Mouse (Mus musculus) small intestine, adult 2 months (tissue): ENCODE results near the gene Gm27027. TPM values are rescaled to one million over a fixed set of nuclear protein-coding genes. Genes with fewer than 3 reads are reported as not detected.

ENCODE experiments used
- H3K27ac ChIP-seq: fragments of 200-500 bp; 2 replicates; pipeline ENCODE4 v1.5.1; 2012; ENCODE audit warnings: low read depth, low read length, control low read depth, inconsistent platforms; ENCODE audit not compliant: insufficient read depth
- H3K27me3 ChIP-seq: fragments of 200-500 bp; 2 replicates; pipeline ENCODE4 v1.6.1; 2012; ENCODE audit warnings: mild to moderate bottlenecking, moderate library complexity, low read length, inconsistent platforms; ENCODE audit not compliant: control insufficient read depth, insufficient read depth
- H3K36me3 ChIP-seq: fragments of 200-500 bp; 2 replicates; pipeline ENCODE4 v1.6.1; 2012; ENCODE audit warnings: mild to moderate bottlenecking, low read length, control low read depth, inconsistent platforms; ENCODE audit not compliant: control insufficient read depth, insufficient read depth
- H3K4me1 ChIP-seq: fragments of 200-500 bp; 2 replicates; pipeline ENCODE4 v1.6.1; 2012; ENCODE audit warnings: low read length, inconsistent platforms, mixed read lengths; ENCODE audit not compliant: control insufficient read depth, insufficient read depth, insufficient read length
- H3K4me3 ChIP-seq: fragments of 200-500 bp; 2 replicates; pipeline ENCODE4 v1.5.1; 2012; ENCODE audit warnings: low read depth, mild to moderate bottlenecking, control low read depth, inconsistent platforms, low read length, moderate library complexity
- CTCF ChIP-seq: fragments of 200-500 bp; IDR thresholded peaks from 2 replicates; pipeline ENCODE4 v1.5.1; 2012; ENCODE audit warnings: low read depth, mild to moderate bottlenecking, control low read depth, inconsistent platforms, low read length, moderate library complexity, mixed read lengths; ENCODE audit not compliant: insufficient replicate concordance, insufficient read length; ENCODE audit errors: extremely low read depth
- POLR2A ChIP-seq: fragments of 200-500 bp; IDR thresholded peaks from 2 replicates; pipeline ENCODE4 v1.6.1; 2012; ENCODE audit warnings: low read depth, mild to moderate bottlenecking, control low read depth, inconsistent platforms, low read length, moderate library complexity
- WGBS: fragments of 180-500 bp; shearing (Covaris S2); methylation state at CpG from one replicate; pipeline ENCODE4 v1.1.7; 2018; 5-methylcytosine and 5-hydroxymethylcytosine counted together
- polyA plus RNA-seq: library from polyadenylated mRNA; depleted of rRNA; stranded (reverse); fragments of >200 nt; gene quantifications from 2 replicates; pipeline ENCODE4 v1.2.3, GENCODE M21; 2012; rRNA removed

Gene Gm27027
- polyA plus RNA-seq, 1 experiment = 1.2 TPM

- Histone ChIP-seq H3K36me3 (no peaks in the 10 kb centered on the region), H3K4me1 (no peaks in the 10 kb centered on the region), H3K4me3 (no peak overlapping the region), H3K27ac (no peak overlapping the region), H3K27me3 (no peaks in the 10 kb centered on the region)
- WGBS = 56% methylated on average over 13 of the region's 13 CpGs
- no peak for TF ChIP-seq CTCF
- TF ChIP-seq POLR2A = no peak
Observed at GRCm38 (mm10) chr2:93927701-93928437, 68.3 kb downstream of the Gm27027 start.

DNA sequence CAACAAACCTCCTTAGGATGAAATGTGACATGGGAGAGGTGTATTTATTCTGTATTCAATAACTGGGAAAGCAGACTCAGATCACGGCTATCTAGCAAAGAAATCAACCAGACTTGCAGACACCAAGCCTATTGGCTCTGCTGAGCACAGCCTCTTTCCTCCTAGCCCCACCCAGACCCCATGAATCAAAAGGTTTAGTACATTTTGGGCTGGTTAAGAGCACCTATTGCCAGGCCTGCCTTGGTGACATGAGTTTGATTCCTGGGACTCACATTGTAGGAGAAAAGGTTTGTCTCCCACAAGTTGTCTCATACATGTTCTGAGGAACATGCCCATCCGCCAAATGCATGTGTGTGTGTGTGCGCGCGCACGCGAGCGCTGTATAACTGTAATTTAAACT, 70.0 kb downstream of the Gm27027 start:
- no peaks in the 10 kb centered on the region for H3K27me3 ChIP-seq
- no peak for TF ChIP-seq CTCF
- no peak for TF ChIP-seq POLR2A
- no peak overlapping the region for H3K27ac ChIP-seq
- no peaks in the 10 kb centered on the region for H3K36me3 ChIP-seq
- no peak overlapping the region for H3K4me3 ChIP-seq
- WGBS = 93% methylated on average over 8 of the region's 8 CpGs
- no peaks in the 10 kb centered on the region for H3K4me1 ChIP-seq

DNA sequence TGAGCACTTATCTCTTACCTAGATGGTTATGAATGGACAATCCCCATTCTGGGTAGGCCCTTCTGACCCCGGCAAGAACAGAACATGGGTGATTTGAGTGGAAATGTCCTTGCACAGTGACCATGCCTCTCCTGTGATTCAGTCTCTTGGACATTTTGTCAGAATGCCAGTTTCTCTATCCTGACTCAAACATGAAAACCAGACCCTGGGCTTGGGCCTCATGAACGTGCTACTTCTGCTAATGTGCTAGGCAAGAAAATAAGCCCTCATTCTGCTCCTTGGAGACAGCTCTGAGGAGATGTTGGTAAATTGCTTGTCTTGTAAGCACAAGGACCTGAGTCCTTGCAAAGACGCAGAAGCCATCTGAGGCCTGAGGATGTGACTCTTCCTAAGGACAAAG, 77.1 kb downstream of the Gm27027 start:
- WGBS = 75% methylated on average over 3 of the region's 3 CpGs
- H3K36me3 ChIP-seq = no peaks in the 10 kb centered on the region
- TF ChIP-seq POLR2A = no peak
- no peak for TF ChIP-seq CTCF
- no peaks in the 10 kb centered on the region for H3K4me1 ChIP-seq
- H3K4me3 ChIP-seq = no peak overlapping the region
- no peak overlapping the region for H3K27ac ChIP-seq
- H3K27me3 ChIP-seq = no peaks in the 10 kb centered on the region

DNA sequence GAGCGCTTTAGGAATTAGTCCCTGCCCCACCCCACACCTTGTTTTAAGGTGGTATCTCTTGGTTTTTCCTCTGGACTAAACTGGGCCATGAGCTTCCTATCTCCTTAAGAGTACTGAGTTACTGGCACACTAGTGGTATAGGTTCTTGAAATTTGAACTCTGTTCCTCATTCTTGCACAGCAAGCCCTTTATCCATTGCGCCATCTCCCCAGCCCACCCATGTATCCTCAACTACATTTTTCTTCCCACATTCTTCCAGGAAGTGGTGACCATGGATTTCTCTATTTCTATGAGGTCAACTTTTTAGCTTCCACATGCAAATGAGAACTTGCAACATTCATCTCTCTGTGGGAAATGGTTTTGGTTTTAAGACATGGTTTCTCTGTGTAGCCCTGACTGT, 82.6 kb downstream of the Gm27027 start:
- no peak for TF ChIP-seq CTCF
- TF ChIP-seq POLR2A = no peak
- 80% methylated on average over 2 of the region's 2 CpGs for WGBS
- Histone ChIP-seq H3K4me1 (no peaks in the 10 kb centered on the region), H3K27me3 (no peaks in the 10 kb centered on the region), H3K4me3 (no peak overlapping the region), H3K36me3 (no peaks in the 10 kb centered on the region), H3K27ac (no peak overlapping the region)

- Histone ChIP-seq H3K4me3 (no peak overlapping the region), H3K4me1 (no peaks in the 10 kb centered on the region), H3K27ac (no peak overlapping the region), H3K27me3 (no peaks in the 10 kb centered on the region), H3K36me3 (no peaks in the 10 kb centered on the region)
- TF ChIP-seq CTCF (no peak), POLR2A (no peak)
- WGBS = 72% methylated on average over 10 of the region's 10 CpGs
Observed at GRCm38 (mm10) chr2:93911942-93912341, 84.2 kb downstream of the Gm27027 start.

DNA sequence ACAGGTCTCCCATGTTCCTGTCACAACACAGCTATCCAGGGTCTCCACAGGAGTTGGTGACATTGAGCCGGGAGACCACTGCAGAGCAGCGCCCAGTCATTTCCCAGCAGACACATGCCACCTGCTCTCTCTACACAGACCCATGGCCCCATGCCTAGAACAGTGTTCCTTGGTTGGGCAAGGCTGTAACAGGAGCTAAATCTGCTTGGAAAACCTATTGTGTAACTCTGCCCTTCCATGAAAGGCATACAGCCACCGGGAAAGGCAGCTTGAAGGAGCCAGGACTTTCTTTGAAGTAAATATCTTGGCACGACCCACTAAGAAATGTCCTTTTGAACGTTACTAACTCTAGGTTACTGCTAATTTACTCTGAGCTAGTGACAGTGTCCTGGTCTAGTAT, 86.4 kb downstream of the Gm27027 start:
- H3K4me3 ChIP-seq = no peak overlapping the region
- no peaks in the 10 kb centered on the region for H3K27me3 ChIP-seq
- no peaks in the 10 kb centered on the region for H3K36me3 ChIP-seq
- TF ChIP-seq POLR2A (no peak), CTCF (no peak)
- H3K27ac ChIP-seq = no peak overlapping the region
- H3K4me1 ChIP-seq = no peaks in the 10 kb centered on the region
- WGBS = 67% methylated on average over 5 of the region's 5 CpGs

DNA sequence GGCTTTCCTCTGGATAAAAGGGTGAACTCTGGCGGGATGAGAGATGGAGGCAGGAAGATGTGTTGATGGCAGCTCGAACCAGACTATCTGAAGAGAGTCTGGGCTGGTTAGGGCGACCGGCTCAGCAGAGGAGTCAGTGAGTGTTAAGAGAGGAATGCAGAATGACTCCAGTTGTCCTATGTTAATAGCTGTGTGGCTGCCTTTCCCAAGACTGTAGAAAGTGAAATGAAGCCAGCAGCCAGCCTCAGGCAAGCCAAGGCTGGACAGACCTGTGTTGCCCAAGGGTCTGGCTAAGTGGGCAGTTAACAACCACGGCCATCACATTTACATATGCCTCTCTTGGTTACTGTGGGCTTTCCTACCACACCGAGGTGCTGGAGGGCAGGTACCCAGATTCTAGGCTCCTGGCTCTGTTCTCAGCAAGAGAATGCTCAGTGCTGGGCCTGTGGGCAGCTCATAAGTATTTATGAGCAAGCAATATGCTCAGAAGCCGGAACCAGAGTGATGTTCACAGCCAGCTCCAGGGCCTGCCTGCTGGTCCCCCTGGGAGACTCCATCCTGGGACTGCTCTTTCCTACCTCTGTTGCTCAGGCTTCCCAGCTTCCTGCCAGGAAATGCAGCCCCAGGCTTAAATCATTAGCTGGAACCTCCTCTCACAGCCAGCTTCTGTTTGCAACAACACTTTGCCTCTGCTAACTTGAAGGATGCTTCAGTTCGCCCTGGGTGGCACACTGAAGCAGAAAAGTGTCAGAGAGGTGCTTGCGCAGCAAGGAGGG, 88.4 kb downstream of the Gm27027 start:
- no peaks in the 10 kb centered on the region for H3K36me3 ChIP-seq
- no peaks in the 10 kb centered on the region for H3K4me1 ChIP-seq
- no peak overlapping the region for H3K4me3 ChIP-seq
- H3K27ac ChIP-seq = no peak overlapping the region
- WGBS = 62% methylated on average over 9 of the region's 9 CpGs
- TF ChIP-seq POLR2A (no peak), CTCF (no peak)
- H3K27me3 ChIP-seq = no peaks in the 10 kb centered on the region

Other genes starting within 250 kb of the Gm27027 start
- gene Ext2, start 173.8 kb downstream of the Gm27027 start, polyA plus RNA-seq = 15.7 and 28.6 TPM in 2 replicates
- gene Accs, start 146.4 kb downstream of the Gm27027 start, polyA plus RNA-seq = 4.6 and 6.2 TPM in 2 replicates
- not detected in 2 replicates for gene Accsl, start 127.2 kb downstream of the Gm27027 start, polyA plus RNA-seq
- gene Gm13889, start 39.2 kb downstream of the Gm27027 start, polyA plus RNA-seq = 49.5 and 51.3 TPM in 2 replicates
- 19.7 and 28.2 TPM in 2 replicates for gene Alkbh3, start 14.5 kb upstream of the Gm27027 start, polyA plus RNA-seq
- gene Hsd17b12, start 161.6 kb upstream of the Gm27027 start, polyA plus RNA-seq = 6.5 and 11.6 TPM in 2 replicates